Mouse (Mus musculus) right cerebral cortex, postnatal 25 days (tissue): Measurements from ENCODE around the gene Zfp668.
"Not testable (repeated sequence)": the region's sequence is repeated elsewhere in the genome, so short reads cannot be mapped to it uniquely, and the experiment has no call there.

Source experiments
- DNase-seq: peaks from one replicate; pipeline ENCODE4 v3.0.0; 2022

Zfp668 gene

DNA sequence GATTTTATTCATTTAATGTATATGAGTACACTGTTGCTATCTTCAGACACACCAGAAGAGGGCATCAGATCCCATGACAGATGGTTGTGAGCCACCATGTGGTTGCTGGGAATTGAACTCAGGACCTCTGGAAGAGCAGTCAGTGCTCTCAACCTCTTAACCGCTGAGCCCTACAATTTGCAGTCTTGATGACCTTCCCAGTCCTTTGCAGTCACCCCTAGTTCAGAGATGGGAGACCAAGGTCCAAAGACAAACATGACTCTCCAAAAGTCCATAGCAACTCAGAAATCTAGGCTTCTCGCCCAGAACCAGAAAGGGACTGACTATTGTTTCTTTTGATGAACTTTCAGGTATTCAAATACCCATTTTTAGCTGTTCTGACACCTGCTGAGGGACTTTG, 36.6 kb downstream of the Zfp668 start:
- DNase-seq = not testable (repeated sequence)

DNA sequence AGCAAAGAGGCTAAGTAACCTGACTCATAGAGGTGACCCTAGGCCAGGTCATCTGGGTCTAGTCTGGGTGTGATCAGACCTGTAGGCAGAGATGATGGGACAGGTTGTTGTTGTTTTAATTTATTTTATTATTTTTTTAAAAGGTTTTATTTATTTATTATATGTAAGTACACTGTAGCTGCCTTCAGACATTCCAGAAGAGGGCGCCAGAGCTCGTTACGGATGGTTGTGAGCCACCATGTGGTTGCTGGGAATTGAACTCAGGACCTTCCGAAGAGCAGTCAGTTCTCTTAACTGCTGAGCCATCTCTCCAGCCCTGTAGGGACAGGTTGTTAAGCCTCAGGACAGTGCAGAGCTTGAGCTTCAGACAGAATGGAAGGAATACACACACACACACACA, 38.8 kb downstream of the Zfp668 start:
- DNase-seq = not testable (repeated sequence)

DNA sequence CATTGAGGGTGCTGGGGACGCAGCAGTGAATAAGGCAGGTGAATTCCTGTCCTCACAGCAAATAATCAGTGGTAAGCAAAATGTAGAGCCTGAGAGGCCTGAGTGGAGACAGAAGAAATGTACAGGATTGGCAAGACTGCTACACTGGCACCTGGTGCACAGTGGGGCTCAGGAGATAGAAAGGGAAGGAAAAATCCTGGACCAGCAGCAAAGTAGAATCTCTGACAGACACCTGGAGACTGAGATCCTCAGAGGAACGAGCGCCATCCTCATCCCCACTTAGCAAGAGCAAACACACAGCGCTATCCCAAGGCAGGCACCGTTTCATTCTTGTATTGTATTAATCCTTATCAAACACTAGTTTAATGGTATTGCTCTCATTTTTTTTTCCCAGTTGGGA, 39.2 kb downstream of the Zfp668 start:
- no peak for DNase-seq

DNA sequence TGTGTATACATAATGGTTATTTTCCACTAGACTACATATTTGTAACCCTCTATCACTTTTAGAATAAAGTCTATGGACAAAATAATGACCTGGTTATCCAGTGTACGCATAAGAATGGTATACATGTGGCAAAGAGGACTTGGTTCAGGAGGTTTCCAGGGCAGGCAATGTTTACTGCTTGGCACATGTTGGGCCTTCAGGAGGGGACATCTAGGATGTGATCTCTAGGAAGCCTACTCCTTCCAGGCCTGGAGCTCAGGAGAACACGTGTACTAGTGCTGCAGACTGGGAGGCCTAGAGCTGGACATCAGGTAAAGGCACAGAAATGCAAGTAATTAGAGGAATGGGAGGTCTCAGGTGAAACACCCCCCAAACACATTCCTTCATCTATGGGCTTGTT, 41.1 kb downstream of the Zfp668 start:
- no peak for DNase-seq

DNA sequence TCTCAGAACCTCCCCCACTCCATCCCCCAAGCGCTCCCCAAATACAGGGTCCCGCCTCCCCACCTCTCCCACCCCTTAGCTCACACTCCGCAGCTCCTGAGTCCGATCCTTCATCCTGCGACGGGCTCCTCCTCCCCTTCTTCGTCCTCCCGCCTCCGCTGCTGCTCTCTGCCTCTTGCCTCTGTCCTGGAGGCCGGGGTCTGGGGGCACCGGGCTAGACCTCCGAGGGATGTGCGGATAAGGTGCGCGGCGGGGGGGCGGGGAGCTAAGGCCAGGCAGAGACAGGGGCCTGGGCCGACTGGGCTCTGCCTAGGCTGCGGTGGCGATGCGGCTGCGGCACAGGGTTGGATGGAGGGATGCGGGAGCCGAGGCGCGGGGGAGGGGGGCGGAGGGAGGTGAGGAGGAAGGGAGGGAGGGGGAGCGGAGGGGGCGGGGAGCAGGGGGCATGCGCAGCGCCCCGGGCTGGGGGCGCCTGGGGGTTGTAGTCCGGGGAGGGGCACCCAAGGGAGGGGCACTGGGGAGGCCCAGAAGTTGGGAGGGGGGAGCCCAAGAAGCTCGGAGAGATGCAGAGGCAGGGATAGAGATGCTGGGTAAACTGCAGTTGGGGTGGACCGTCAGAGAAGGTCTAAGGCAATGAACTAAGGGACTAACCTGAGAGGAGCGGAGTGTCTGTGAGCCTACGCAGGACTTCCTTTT, 52.3 kb downstream of the Zfp668 start, which contains the start of the genes Stx4a and Stx1b:
Gene Stx4a (plus strand): TSS at position 119 of the 696 bp plus-strand sequence.
Gene Stx1b (minus strand): TSS at position 374 of the 696 bp plus-strand sequence.
- peak; percentile 76 for DNase-seq

DNA sequence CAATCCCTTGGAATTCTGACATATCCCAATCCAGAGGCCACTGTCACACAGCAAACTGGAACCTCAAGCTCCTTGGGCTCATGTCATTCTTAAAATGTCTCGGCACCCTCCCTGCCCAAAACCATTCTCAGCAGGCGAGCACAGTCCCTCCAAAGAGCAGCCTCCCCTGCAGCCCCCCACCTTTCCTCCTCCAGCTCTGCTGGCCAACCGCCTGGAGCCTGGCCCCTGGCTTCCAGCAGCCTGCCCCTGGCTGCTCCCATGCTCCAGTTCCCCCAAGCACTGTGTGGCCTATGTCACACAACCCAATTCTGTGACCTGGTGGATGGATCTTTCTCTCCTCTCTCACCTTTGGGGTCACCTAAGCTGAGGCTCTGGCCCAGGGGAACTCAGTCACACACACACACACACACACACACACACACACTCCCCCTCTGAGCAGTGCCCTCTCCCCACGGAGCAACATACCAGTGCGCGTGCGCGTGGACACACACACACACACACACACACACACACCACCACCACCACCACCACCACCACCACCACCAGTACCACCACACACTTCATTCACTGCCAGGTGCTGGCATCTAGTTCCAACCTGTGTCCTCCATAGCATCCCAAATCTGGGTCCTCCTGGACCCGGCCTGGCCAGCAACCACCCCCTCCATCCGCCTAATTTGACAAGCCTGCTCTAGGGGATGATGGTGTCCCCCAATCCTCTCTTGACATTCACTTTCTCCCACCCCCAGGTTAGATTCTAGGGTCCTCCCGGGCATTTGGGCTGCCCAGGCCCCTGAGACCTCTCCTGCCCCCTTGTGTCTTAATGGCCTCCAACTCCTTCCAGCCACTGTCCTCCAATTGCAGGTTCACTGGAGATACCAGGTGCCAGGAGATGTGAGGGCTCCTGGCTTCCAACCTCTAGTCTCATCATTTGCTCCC, 53.1 kb downstream of the Zfp668 start:
- no peak for DNase-seq

DNA sequence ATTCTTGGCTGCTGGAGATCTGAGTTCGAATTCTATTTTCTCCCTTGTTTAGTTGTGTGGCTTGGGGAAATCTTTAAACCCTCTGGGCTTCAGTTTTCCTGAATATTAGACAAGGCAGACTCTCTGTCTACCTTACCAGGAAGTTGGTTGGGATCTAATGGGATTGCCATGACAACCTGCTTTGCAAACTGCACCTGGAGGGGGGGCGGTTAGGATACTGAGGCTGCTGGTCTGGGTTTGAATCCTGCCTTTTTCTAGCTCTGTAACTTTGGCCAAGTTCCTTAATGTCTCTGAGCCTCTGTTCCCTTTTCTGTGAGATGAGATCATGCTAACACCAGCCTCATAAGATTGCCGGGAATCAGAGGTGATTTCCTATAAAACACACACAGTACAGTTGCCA, 54.1 kb downstream of the Zfp668 start:
- no peak for DNase-seq

DNA sequence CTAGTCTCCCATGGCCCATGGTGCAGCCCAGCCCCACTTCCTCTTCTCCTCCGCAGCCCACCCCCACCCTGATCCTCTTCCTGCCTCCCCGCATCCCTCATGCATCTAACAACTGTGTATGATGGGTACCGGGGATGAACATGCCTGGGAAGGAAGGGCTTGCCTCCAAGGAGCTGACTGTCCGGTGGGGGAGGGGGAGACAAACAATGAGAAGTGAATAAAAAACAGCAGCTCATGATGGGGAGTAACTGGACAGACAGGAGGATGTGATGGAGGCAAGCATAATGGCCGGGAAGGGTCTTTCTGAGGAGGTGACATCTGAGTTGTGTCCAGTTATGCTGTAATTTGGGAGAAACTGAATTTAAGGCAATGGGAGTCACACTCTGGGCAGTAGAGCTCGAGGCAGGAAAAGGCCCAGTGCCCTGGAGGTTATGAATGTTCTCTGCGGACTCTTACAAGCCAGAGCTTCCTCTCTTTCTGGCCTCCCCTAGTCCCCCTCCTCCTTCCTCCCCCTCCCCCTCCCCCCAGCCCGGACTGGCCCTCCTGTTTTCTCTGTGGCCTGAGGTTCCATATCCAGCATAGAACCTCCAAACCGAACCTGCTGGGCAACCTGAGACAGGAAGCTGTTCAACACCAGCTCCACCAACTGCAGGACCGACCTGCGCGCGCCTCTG, 55.7 kb downstream of the Zfp668 start:
- DNase-seq = no peak

DNA sequence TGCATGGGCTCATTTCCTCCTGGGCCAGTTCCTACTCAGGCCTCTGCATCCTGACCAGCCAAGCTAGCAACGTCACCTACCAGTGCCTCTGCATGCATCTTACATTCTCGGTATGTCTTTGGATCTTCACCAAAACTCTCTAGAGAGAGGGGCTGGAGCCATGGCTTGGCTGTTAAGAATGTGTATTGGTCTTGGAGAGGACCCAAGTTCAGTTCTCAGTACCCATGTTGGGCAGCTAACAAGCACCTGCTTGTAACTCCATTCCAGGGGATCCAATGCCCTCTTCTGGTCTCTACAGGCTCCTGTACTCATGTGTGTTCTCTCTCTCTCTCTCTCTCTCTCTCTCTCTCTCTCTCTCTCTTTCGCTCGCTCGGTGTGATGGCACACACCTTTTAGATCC, 58.9 kb downstream of the Zfp668 start:
- DNase-seq = no peak

DNA sequence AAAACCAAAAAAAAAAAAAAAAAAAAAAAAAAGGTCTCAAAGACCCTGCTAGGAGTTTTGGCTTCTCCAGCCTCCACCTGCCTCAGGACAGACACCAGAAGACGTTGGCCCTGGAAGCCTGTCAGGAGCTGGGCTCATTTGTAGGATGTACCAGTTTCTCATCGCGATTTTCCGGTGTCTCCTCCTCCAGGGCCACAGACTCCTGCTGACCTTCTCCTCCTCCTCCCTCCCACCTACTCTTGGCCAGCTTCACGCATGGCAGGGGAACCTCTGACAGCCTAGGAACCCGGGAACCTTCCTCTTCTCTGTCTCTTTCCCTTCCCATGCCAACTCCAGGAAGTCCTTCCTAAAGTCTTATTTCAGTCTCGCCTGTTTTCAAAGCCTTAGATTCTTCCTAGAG, 59.6 kb downstream of the Zfp668 start:
- DNase-seq = no peak

DNA sequence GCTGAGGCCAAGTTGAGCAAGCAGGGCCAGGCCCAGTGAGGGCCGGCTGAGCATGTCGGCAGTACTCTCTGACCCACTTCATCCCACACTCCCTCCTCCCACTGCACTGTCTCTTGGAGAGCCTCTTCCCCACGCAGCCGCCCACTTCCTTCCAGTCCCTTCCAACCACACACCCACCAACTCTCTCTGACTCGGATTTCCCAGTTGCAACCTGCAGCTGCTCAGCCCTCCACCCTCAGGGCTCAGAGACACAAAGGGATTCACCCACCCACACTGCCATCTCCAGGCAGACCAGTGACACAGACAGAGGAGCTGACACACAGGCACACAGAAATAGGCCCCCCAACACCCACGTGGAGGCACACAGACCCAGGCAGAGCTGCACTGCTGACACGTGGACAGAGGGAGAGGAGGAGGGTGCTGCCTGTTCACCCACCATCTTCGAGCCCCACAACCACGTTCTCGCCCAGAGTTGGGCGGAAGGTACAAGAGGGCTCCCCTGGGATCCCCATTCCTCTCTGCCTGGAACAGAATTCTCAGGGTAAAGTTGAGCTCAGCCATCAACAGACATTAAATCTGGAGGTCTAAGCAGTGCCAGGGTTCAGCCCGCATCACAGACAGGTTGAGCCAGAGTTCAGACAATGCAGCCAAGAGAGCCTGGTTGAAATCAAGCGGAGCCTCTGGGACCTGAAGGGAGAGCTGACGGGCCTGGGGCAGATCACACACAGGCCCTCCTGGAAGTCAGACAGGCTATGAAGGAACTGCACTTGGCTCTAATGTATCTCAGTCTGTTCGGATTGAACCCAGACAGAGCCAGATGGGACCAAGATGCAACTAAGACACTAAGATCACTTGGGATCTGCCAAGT, 60.4 kb downstream of the Zfp668 start:
- DNase-seq = peak; percentile 72

DNA sequence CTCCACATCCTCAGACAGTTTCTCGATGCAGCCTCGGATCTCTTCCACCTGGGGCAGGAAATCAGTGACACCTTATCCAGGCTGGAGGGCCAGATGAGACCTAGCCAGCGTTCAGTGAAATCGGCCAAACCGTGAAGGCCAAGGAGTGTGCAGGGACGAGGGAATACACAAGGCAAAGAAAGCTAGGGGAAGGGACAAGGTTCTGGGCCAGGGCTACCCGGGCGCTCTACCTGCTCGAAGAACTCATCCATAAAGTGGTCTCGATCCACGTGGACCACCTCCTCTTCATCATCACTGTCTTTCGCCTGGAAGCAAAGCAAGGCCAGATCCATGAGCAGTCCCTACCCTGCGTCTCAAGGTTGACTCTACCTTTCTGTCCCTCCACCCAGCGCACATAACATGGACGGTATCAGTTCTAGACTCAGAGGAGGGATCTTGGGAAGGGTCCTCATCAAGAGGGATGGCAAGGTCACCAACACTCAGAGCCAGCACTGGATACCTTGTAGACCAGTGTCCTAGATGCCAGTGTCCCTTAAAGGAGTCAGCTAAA, 61.4 kb downstream of the Zfp668 start:
- DNase-seq = no peak

DNA sequence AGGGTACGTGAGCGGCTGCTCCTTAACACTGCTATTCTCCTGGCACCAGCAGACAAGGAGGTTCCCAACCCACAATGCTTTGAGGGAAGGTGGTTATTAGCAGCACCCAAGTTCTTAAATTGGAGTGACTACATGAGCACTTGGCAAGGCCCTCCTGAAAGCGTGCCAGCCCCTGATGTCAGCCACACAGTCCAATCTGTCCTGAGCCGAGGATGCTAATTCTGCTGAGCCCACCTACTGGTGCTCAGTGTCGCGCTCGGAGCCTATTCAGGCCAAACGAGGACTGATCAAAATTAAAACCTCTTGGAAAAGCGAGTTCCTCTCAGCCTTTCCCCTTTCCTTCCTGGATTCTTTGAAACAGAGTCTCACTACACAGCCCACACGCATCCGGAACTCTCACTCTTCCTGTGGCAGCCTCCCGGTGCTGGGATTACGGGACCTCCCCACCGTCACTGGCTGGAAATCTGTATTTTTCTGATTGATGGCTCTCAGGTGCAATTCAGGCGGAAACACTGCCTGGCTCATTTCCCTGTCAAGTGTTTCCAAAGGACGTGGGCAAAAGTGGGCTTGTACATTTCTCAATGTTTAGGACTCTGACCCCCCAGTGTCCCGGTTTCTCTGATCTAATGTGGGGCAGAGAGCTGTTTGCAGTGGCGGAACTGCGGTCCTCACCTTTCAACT, 62.2 kb downstream of the Zfp668 start:
- no peak for DNase-seq

DNA sequence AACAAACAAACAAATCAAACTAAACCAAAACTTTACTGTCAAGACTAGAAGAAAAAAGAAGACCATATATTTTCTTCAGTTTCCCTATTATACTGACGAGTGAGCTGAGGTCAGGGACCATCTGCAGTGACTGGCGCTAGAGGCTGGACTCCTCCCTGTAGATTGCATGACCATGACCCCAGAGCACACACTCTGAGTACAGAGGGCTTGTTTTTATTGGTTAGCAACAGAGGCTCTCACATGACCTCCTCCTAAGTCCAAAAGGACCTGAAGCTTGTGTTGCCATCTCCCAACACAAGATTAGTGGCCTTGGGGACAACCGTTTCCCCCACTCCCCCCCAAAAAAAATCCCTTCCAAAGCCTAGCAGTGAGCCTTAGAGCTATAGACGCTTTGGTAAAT, 62.8 kb downstream of the Zfp668 start:
- DNase-seq = no peak
